Mouse (Mus musculus) lung, postnatal 10 days (tissue): ENCODE data around the gene Gm37240.
"Not testable (repeated sequence)": the region's sequence is repeated elsewhere in the genome, so short reads cannot be mapped to it uniquely, and the experiment has no call there.

ENCODE experiments used
- DNase-seq: peaks from one replicate; pipeline ENCODE4 v3.0.0; 2021

Gene Gm37240

GRCm38 (mm10) chr3:85629895-85630510 is 257.3 kb downstream of the Gm37240 start:
- DNase-seq: no peak

- DNase-seq: no peak
Measured at GRCm38 (mm10) chr3:85619751-85620150, 267.6 kb downstream of the Gm37240 start.

- DNase-seq: no peak
Measured at GRCm38 (mm10) chr3:85619345-85619744, 268.0 kb downstream of the Gm37240 start.

GRCm38 (mm10) chr3:85618885-85619284 is 268.4 kb downstream of the Gm37240 start:
- DNase-seq: peak; percentile 7

- DNase-seq: no peak
Measured at GRCm38 (mm10) chr3:85616389-85616788, 270.9 kb downstream of the Gm37240 start.

- no peak for DNase-seq
Measured at GRCm38 (mm10) chr3:85607753-85608152, 279.6 kb downstream of the Gm37240 start.

GRCm38 (mm10) chr3:85606912-85607311 is 280.4 kb downstream of the Gm37240 start:
- DNase-seq: peak; percentile 26

GRCm38 (mm10) chr3:85603811-85604210 is 283.5 kb downstream of the Gm37240 start:
- no peak for DNase-seq

GRCm38 (mm10) chr3:85601841-85602305 is 285.4 kb downstream of the Gm37240 start:
- no peak for DNase-seq

GRCm38 (mm10) chr3:85599526-85599925 is 287.8 kb downstream of the Gm37240 start:
- no peak for DNase-seq

- no peak for DNase-seq
Measured at GRCm38 (mm10) chr3:85594452-85594851, 292.9 kb downstream of the Gm37240 start.

GRCm38 (mm10) chr3:85592640-85593252 is 294.6 kb downstream of the Gm37240 start:
- no peak for DNase-seq

- no peak for DNase-seq
Measured at GRCm38 (mm10) chr3:85592067-85592466, 295.3 kb downstream of the Gm37240 start.

- DNase-seq: no peak
Measured at GRCm38 (mm10) chr3:85590090-85590754, 297.1 kb downstream of the Gm37240 start.

GRCm38 (mm10) chr3:85588701-85589100 is 298.6 kb downstream of the Gm37240 start:
- no peak for DNase-seq

- no peak for DNase-seq
Measured at GRCm38 (mm10) chr3:85584966-85585365, 302.4 kb downstream of the Gm37240 start.

GRCm38 (mm10) chr3:85583194-85583593 is 304.1 kb downstream of the Gm37240 start:
- DNase-seq: no peak

- DNase-seq: no peak
Measured at GRCm38 (mm10) chr3:85582726-85583125, 304.6 kb downstream of the Gm37240 start.

GRCm38 (mm10) chr3:85573864-85574830 is 313.2 kb downstream of the Gm37240 start, which contains the start of gene Gatb:
TSS of gene Gatb (plus strand) at chr3:85574119.
- DNase-seq: peak; percentile 100

- no peak for DNase-seq
Measured at GRCm38 (mm10) chr3:85573216-85573863, 314.0 kb downstream of the Gm37240 start.

GRCm38 (mm10) chr3:85572502-85572901 is 314.8 kb downstream of the Gm37240 start:
- DNase-seq: not testable (repeated sequence)

GRCm38 (mm10) chr3:85571276-85571675 is 316.0 kb downstream of the Gm37240 start:
- peak; percentile 79 for DNase-seq
